Mouse (Mus musculus) inflammation-experienced regulatory T-cells, adult 6 months (primary cell): ENCODE results near the gene Gm20388. TPM values are rescaled to one million over a fixed set of nuclear protein-coding genes. Genes with fewer than 3 reads are reported as not detected.
"Not testable (repeated sequence)": the region's sequence is repeated elsewhere in the genome, so short reads cannot be mapped to it uniquely, and the experiment has no call there.

ENCODE experiments used
- ATAC-seq: one replicate; pipeline ENCODE4 v1.8.0; 2017
- polyA plus RNA-seq, 3 experiments: library from polyadenylated mRNA; unstranded; fragments of 100-300 nt; shearing (Covaris generic); gene quantifications; one replicate each; pipeline ENCODE4 v1.2.1; 2017

Gm20388 gene
- polyA plus RNA-seq, 3 experiments from 2014 or later = 10.8 to 14.1 (median 11.8) TPM

DNA sequence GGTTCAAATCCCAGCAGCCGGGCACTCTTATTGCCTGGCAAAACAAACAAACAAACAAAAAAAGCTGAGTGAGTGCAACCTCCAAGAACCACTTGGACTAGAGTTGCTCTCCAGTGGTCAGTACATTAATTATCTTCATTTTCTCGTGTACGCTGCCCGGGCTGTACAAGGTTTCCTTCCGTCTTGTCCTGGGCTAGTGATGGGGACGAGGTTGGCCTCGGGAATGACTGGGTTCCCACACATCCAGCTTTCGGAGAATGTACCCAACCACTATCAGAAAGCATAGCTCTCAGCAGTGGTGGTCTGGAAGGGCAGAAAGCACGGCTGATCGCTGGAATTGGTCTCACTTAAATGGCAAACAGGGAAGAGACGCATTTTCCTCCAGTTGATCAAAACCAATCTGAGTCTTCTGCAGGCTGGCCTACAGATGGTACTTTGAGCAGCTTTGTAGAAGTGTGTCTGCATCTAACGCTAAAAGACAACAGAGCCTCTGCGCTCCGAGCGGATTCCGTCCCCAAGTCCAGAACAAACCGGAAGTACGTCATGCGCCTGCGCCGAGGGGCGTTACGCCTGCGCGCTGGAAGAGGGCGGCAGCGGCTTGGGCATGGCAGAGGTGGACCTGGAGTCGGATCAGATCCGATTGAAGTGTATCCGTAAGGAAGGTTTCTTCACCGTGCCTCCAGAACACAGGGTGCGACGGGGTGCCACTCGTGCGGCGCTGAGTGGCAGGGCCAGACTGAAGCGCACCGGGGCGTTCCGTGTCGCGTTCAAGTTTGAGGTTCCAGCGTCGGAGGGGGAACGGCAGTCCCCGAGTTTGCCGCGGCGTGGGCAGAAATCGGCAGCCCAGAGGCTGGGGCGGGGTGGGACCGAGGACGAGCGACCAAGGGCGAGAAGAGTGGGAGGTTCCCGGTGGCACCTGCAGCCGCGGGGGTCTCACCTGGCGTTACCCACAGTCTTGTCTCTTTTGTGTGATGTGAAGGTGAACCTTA is 3313.9 kb downstream of the Gm20388 start, which contains the start of gene Cdk10:
TSS of gene Cdk10 (plus strand) at position 565 of the 989 bp plus-strand sequence.
- ATAC-seq = peak; percentile 91

- no peak for ATAC-seq
Observed at GRCm38 (mm10) chr8:123228416-123228815, 3317.8 kb downstream of the Gm20388 start.

DNA sequence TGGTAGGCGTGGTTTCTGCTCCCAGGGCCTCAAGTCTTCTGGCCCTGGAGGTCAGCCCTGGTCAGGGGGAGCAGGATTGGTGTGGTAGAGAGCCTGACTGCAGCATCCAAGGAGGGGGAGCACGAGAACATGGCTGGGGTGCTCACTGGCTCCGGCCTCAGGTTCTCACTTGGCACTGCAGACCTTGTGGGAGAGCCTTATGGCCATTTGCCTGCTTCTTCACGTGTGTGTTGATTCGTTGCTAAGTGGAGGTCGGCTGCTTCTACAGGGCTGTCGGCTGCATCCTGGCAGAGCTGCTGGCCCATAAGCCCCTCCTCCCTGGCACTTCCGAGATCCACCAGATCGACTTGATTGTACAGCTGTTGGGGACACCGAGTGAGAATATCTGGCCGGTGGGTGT is 3319.7 kb downstream of the Gm20388 start:
- not testable (repeated sequence) for ATAC-seq

- no peak for ATAC-seq
Observed at GRCm38 (mm10) chr8:123231742-123232141, 3321.1 kb downstream of the Gm20388 start.

- no peak for ATAC-seq
Observed at GRCm38 (mm10) chr8:123232553-123232952, 3321.9 kb downstream of the Gm20388 start.

DNA sequence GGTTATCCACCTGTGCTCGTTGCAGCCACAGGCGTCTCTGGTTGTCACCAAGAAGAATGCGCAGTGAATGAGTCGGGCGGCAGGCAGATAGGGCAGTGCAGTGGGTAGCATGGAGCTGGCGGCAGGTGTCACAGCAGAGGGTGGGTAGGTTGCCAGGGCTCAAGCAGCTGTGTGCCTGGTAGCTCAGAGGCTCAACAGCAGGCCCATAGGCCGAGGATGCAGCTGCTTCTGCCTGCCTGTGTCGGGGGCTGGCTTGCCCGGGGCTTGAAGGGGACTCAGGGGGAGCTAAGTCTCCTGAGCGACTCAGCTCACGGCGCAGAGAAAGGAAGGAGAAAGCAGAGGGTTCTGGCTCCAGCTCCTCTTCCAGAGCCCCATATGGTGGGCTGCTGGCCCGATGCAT is 3322.7 kb downstream of the Gm20388 start:
- no peak for ATAC-seq

- ATAC-seq = no peak
Observed at GRCm38 (mm10) chr8:123233760-123234159, 3323.1 kb downstream of the Gm20388 start.

- ATAC-seq = no peak
Observed at GRCm38 (mm10) chr8:123234918-123235519, 3324.4 kb downstream of the Gm20388 start.

GRCm38 (mm10) chr8:123235520-123236497 is 3325.2 kb downstream of the Gm20388 start, which contains the start of gene Spata2l:
Gene Spata2l (minus strand): TSS chr8:123236233.
- ATAC-seq = peak; percentile 99

GRCm38 (mm10) chr8:123239398-123239797 is 3328.8 kb downstream of the Gm20388 start:
- ATAC-seq = no peak

GRCm38 (mm10) chr8:123242107-123242923 is 3331.7 kb downstream of the Gm20388 start:
- ATAC-seq = no peak

DNA sequence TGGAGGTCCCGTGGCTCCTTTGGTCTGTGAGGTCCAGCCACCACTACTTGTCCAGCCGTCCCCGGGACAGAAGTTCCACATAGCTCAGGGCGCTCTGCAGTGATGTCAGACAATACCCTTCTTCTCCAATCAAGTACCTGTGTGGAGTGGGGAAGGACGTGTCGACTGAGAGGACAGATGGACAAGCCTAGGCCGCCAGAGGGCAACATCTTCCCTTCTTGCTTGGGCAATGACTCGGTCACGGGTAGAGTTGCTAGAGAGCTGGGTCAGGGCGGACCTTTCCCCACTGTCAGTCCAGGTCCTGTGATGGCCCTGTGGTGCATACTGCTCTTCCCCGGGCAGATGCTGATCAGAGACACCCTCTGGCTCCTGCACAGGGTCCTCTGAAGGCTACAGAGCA is 3332.4 kb downstream of the Gm20388 start:
- ATAC-seq = no peak

- ATAC-seq = no peak
Observed at GRCm38 (mm10) chr8:123244382-123244781, 3333.7 kb downstream of the Gm20388 start.

GRCm38 (mm10) chr8:123245543-123245942 is 3334.9 kb downstream of the Gm20388 start:
- ATAC-seq = no peak

DNA sequence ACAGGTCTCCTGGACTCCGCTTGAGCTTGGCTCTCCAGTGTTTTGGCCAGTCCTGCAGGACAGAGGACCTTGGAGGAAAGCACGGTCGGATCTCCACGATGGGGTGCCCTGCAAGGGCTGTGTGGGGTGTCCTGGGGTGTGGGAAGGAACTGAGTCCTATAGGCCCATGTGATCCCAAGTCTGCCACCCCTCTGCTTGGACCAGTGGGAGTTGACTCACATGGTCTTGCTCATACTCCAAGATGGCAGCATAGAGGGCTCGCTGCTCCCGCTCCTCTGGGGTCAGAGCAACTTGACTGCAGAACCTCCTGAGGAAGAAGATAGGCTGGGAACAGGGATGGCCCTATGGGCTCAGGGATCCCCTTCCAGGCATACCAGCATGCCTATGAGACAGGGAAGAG is 3337.1 kb downstream of the Gm20388 start:
- no peak for ATAC-seq

DNA sequence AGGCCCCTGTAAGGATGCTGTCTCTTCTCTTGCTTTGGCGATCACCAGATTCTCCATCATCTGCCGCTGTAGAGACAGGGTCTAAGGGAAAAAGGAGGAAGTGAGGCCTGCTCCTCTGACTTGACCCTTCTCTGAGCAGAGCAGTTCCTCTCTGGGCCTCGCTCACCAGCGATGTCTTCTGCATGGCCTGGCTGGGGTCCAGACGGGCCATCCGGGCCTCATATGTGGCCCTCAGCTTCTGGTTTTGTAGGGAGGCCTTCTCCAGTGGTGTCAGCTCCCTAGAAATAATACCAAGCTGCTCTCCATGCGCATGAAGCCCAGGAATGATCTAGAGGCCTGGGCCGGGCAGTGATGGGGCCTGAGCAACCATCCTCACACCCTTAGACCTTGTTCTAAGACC is 3338.0 kb downstream of the Gm20388 start:
- ATAC-seq = no peak

DNA sequence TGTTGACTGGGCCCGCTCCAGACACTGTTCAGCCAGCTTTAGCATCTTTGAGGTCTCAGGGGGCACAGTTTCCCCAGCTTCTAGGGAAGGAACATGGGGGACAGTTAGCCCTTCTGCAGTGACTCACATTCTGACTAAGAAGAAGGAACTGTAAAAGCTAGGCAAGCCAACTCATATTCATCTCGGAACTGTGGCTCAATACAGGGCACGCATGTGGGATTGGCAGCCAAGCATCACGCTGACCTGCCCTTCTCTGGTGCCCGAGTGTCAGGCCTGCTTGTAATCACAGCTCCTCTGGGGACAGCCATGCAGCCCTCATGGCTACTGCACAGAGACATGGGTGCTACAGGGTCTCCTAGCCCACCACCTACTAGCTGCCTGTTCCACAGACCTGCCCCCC is 3340.3 kb downstream of the Gm20388 start:
- ATAC-seq = no peak

- ATAC-seq = no peak
Observed at GRCm38 (mm10) chr8:123252925-123253324, 3342.3 kb downstream of the Gm20388 start.

DNA sequence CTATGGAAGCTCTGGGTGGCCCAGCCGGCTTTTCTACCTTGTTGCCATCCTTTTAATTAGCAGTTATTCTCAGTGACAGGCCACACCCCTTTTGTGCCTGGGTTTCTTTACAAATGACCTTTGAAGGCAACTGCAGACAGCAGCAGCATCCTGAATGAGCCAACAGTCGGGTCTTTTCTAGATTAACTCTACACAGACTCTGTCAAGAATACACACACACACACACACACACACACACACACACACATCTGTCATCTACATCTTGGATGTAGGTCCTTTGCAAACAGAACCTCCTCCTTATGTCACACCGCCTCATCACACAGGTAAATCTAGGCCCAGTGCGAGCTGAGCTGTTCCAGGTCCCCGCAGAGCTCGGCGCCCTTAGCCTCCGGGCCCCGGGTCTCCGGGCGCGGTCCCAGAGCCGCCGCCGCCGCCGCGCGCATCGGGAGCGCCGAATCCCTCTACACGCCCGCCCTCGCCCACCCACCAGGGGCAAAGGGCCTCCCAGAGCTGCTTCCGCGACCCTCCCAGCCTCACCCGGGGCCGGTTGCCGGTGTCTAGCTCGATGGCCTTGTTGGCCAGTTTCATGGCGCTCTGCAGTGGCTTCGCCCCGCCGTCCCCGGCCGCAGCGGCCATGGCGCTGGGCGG is 3342.9 kb downstream of the Gm20388 start:
- ATAC-seq = peak; percentile 27

DNA sequence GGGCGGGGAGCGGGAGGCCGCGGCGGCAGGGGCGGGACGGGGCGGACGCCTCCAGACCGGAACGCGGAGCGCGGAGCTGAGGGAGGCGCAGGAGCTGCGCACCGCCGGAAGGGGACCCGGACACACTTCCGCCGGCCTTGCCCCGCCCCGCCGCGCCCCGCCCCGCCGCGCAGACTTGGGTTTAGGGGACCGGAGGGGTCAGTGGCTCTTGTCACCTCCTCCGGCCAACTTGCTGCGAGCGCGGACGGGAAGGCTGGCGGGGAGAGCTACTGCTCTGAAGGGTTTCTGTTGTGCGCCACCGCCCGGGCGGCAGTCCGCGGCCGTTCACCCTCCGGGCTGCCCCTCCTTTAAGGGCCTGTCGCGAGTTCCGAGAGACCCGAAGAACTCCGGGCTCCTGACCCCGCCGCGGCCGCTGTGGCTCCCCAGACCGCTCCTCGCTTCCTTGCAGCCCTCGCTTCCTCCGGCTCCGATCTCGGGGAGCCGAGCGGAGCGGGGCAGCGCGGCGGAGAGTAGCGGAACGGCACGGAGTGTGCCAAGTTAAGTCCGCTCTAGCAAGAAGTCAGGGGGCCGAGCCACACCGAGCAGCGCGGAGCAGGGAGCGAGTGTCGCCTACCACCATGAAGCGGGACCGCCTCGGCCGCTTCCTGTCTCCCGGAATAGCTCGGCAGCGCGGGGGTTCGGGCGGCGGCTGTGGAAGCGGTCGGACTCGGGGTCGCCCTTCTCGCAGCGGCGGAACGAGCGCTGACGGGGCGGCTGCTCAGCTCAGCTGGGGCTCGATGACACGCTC is 3343.7 kb downstream of the Gm20388 start, which contains the start of the genes Zfp276 and Vps9d1:
TSS of gene Zfp276 (plus strand) at position 97 of the 787 bp plus-strand sequence.
TSS of gene Vps9d1 (minus strand) at position 250 of the 787 bp plus-strand sequence.
- ATAC-seq = peak; percentile 74
